Mouse (Mus musculus) CH12.LX (cell line): Measurements from ENCODE around the gene Cdh5. TPM values are rescaled to one million over a fixed set of nuclear protein-coding genes. Genes with fewer than 3 reads are reported as not detected.

Experiments
- DNase-seq: peaks from one replicate; pipeline ENCODE4 v3.0.0-alpha.2; 2013; ENCODE audit errors: extremely low read depth
- H3K27ac ChIP-seq: 2 replicates; pipeline ENCODE4 v1.5.1; 2012; ENCODE audit warnings: low read depth, mild to moderate bottlenecking, control low read depth, moderate library complexity; ENCODE audit not compliant: insufficient read depth
- H3K27me3 ChIP-seq: replicated peaks from 2 replicates; pipeline ENCODE3; 2012; ENCODE audit warnings: inconsistent platforms
- H3K36me3 ChIP-seq, 2 experiments: replicated peaks in 1 of 2; 2 replicates each; pipeline versions ENCODE3 to v1.6.1; 2012; ENCODE audit warnings: inconsistent platforms in 1 of 2, low read length in 1 of 2, mild to moderate bottlenecking in 1 of 2, mixed read lengths in 1 of 2, moderate library complexity in 1 of 2; ENCODE audit not compliant: control insufficient read depth in 1 of 2, insufficient read depth in 1 of 2
- H3K4me1 ChIP-seq, 2 experiments: 2 replicates each; pipeline ENCODE4 v1.6.1; 2012; ENCODE audit warnings: inconsistent platforms in 1 of 2, moderate library complexity in 1 of 2; ENCODE audit not compliant: insufficient read depth in 2 of 2, control insufficient read depth in 1 of 2
- H3K4me2 ChIP-seq: 2 replicates; pipeline ENCODE4 v1.6.1; 2012; ENCODE audit warnings: low read depth, mild to moderate bottlenecking, control low read depth; ENCODE audit not compliant: poor library complexity, insufficient read depth, severe bottlenecking
- H3K4me3 ChIP-seq, 3 experiments: fragments of 150-350 bp in 1 of 3; sonication (generic) in 1 of 3; replicated peaks in 1 of 3; 2 replicates each; pipeline versions ENCODE3 to v1.5.1; 2011 to 2012; ENCODE audit warnings: low read depth in 2 of 3, low read length in 2 of 3, mild to moderate bottlenecking in 2 of 3, moderate library complexity in 2 of 3, control low read depth in 1 of 3, improper control_type of control experiment in 1 of 3, inconsistent platforms in 1 of 3, mixed read lengths in 1 of 3; ENCODE audit not compliant: poor library complexity in 1 of 3
- H3K79me2 ChIP-seq: replicated peaks from 2 replicates; pipeline ENCODE4 v1.6.1; 2012; ENCODE audit warnings: mild to moderate bottlenecking, moderate library complexity; ENCODE audit not compliant: control insufficient read depth, poor library complexity, insufficient read depth, severe bottlenecking; ENCODE audit errors: extremely low read depth
- H3K9ac ChIP-seq: 2 replicates; pipeline ENCODE4 v1.6.1; 2012; ENCODE audit warnings: low read depth, mild to moderate bottlenecking, control low read depth, moderate library complexity; ENCODE audit not compliant: insufficient read depth
- H3K9me3 ChIP-seq: replicated peaks from 2 replicates; pipeline ENCODE3; 2012; ENCODE audit warnings: low read length, inconsistent platforms, mixed read lengths
- BHLHE40 ChIP-seq: IDR thresholded peaks from 2 replicates; pipeline ENCODE4 v1.6.1; 2011; ENCODE audit warnings: mild to moderate bottlenecking, low read depth, low read length, improper control_type of control experiment
- CTCF ChIP-seq, 2 experiments: IDR thresholded peaks in 1 of 2; conservative IDR thresholded peaks in 1 of 2; 2 replicates each; pipeline ENCODE4 v1.5.1; 2011 to 2012; ENCODE audit warnings: low read depth in 2 of 2, low read length in 2 of 2, improper control_type of control experiment in 1 of 2, inconsistent platforms in 1 of 2, mild to moderate bottlenecking in 1 of 2, moderate library complexity in 1 of 2
- ETS1 ChIP-seq: conservative IDR thresholded peaks from 2 replicates; pipeline ENCODE4 v1.6.1; 2012; ENCODE audit warnings: low read depth, mild to moderate bottlenecking, inconsistent platforms, low read length, improper control_type of control experiment, moderate library complexity
- IRF4 ChIP-seq: IDR thresholded peaks from 2 replicates; pipeline ENCODE4 v1.6.1; 2014; ENCODE audit warnings: low read depth, mild to moderate bottlenecking, inconsistent platforms, low read length, improper control_type of control experiment
- JUN ChIP-seq: IDR thresholded peaks from 2 replicates; pipeline ENCODE4 v1.6.1; 2011; ENCODE audit warnings: low read depth, mild to moderate bottlenecking, low read length, improper control_type of control experiment, moderate library complexity; ENCODE audit not compliant: insufficient read depth
- JUND ChIP-seq: conservative IDR thresholded peaks from 2 replicates; pipeline ENCODE4 v1.6.1; 2011; ENCODE audit warnings: low read depth, low read length, improper control_type of control experiment
- MAFK ChIP-seq: IDR thresholded peaks from 2 replicates; pipeline ENCODE4 v1.6.1; 2011; ENCODE audit warnings: low read length, improper control_type of control experiment; ENCODE audit not compliant: insufficient replicate concordance
- MEF2A ChIP-seq: IDR thresholded peaks from 2 replicates; pipeline ENCODE4 v1.6.1; 2014; ENCODE audit warnings: low read depth, mild to moderate bottlenecking, inconsistent platforms, low read length, improper control_type of control experiment, borderline replicate concordance
- MXI1 ChIP-seq: IDR thresholded peaks from 2 replicates; pipeline ENCODE4 v1.6.1; 2011; ENCODE audit warnings: mild to moderate bottlenecking, low read depth, low read length, improper control_type of control experiment
- MYC ChIP-seq: IDR thresholded peaks from 2 replicates; pipeline ENCODE4 v1.6.1; 2011; ENCODE audit warnings: low read depth, mild to moderate bottlenecking, improper control_type of control experiment, low read length
- NELFE ChIP-seq: IDR thresholded peaks from 2 replicates; pipeline ENCODE4 v1.6.1; 2011; ENCODE audit warnings: low read depth, low read length, improper control_type of control experiment
- PAX5 ChIP-seq: IDR thresholded peaks from 2 replicates; pipeline ENCODE4 v1.6.1; 2012; ENCODE audit warnings: low read length, inconsistent platforms, mixed read lengths
- POLR2A ChIP-seq: IDR thresholded peaks from 2 replicates; pipeline ENCODE4 v1.6.1; 2011; ENCODE audit warnings: low read depth, mild to moderate bottlenecking, improper control_type of control experiment, low read length
- RCOR1 ChIP-seq: conservative IDR thresholded peaks from 2 replicates; pipeline ENCODE4 v1.6.1; 2012; ENCODE audit warnings: low read depth, mild to moderate bottlenecking, inconsistent platforms, low read length, improper control_type of control experiment
- SIN3A ChIP-seq: IDR thresholded peaks from 2 replicates; pipeline ENCODE4 v1.6.1; 2012; ENCODE audit warnings: low read length, improper control_type of control experiment, inconsistent platforms
- TBP ChIP-seq: conservative IDR thresholded peaks from 2 replicates; pipeline ENCODE4 v1.6.1; 2011; ENCODE audit warnings: low read depth, low read length, improper control_type of control experiment
- TCF12 ChIP-seq: IDR thresholded peaks from 2 replicates; pipeline ENCODE4 v1.6.1; 2014; ENCODE audit warnings: low read depth, mild to moderate bottlenecking, inconsistent platforms, low read length, improper control_type of control experiment
- UBTF ChIP-seq: IDR thresholded peaks from 2 replicates; pipeline ENCODE4 v1.6.1; 2012; ENCODE audit warnings: low read depth, mild to moderate bottlenecking, inconsistent platforms, low read length, improper control_type of control experiment, moderate library complexity
- ZC3H11A ChIP-seq: IDR thresholded peaks from 2 replicates; pipeline ENCODE4 v1.6.1; 2012; ENCODE audit warnings: low read depth, mild to moderate bottlenecking, inconsistent platforms, low read length, improper control_type of control experiment
- ZNF384 ChIP-seq: IDR thresholded peaks from 2 replicates; pipeline ENCODE4 v1.6.1; 2012; ENCODE audit warnings: low read depth, low read length, improper control_type of control experiment, inconsistent platforms
- dilution Hi-C: fragments of 300-500 bp; cut with MboI; formaldehyde crosslinking; loops from 2 replicates; pipeline ENCODE4 v1.14.3; 2020; ENCODE audit warnings: low sequenced_read_pairs; ENCODE audit not compliant: extremely low pct_unique_long_range_greater_than_20kb, extremely low pct_ligation_motif_present
- in situ Hi-C: fragments of 300-500 bp; cut with MboI; formaldehyde crosslinking; loops from 3 replicates; pipeline ENCODE4 v1.14.3; 2019; ENCODE audit warnings: low sequenced_read_pairs, low pct_ligation_motif_present, low pct_unique_long_range_greater_than_20kb, mixed read lengths
- polyA plus RNA-seq: library from polyadenylated mRNA; unstranded; fragments of >175 nt; gene quantifications from 2 replicates; pipeline ENCODE4 v1.2.1, GENCODE M21; 2012; ENCODE audit warnings: low read depth; ENCODE audit not compliant: insufficient read length
- total RNA-seq, 2 experiments: library from RNA; depleted of rRNA; stranded (reverse); fragments of 300-350 nt in 1 of 2; fragments of >200 nt in 1 of 2; gene quantifications; 2 replicates each; pipeline ENCODE4 v1.2.3; 2012 to 2014

The Cdh5 gene
- total and polyA plus RNA-seq, 3 experiments: 0.25 to 1.8 (median 0.48) TPM

GRCm38 (mm10) chr8:104186827-104187226 is 85.4 kb downstream of the Cdh5 start:
- in situ Hi-C loops: no loop called here
- Histone ChIP-seq H3K36me3 (no peaks in the 10 kb centered on the region), H3K4me1 (peaks cover 11 to 24% of the 10 kb centered on the region in 2 experiments), H3K79me2 (no peaks in the 10 kb centered on the region), H3K27ac (no peak overlapping the region), H3K9ac (no peak overlapping the region), H3K4me3 (no peak overlapping the region), H3K4me2 (no peak overlapping the region), H3K9me3 (no peaks in the 10 kb centered on the region), H3K27me3 (peaks cover 48% of the 10 kb centered on the region)
- TF ChIP-seq CTCF (conservative IDR thresholded peaks at IDR 0.05 in 1 of 2, IDR thresholded peaks at IDR 0.05 in 1 of 2; ENCODE audit: low read depth in 2 of 2, low read length in 2 of 2) (no peak), UBTF (no peak), JUN (no peak), MEF2A (no peak), RCOR1 (no peak), TCF12 (no peak), NELFE (no peak), JUND (no peak), TBP (no peak), BHLHE40 (no peak), PAX5 (no peak), MAFK (no peak), POLR2A (no peak)
- dilution Hi-C loops: no loop called here
- DNase-seq: no peak

DNA sequence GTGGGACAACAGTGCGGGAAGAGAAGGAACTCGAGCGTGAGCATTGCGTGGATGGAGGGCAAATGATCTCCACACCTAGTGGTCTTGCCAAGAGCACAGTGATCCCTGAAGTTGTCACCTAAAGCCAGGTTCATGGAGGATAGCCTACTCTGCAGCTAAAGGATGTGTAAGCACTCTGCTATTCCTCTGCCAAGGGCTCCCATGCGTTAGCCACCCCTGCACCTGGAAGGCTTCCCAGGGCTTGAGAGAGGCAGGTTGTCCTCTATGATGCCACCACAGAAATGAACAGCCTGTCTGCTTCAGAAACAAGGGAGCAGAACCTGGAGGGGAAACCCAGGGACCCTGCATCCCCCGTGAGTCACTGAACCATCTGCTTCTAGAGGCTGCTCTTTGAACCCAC is 86.2 kb downstream of the Cdh5 start:
- in situ Hi-C loops: no loop called here
- Histone ChIP-seq H3K9me3 (peaks cover under 1% of the 10 kb centered on the region), H3K27ac (no peak overlapping the region), H3K27me3 (peaks cover 46% of the 10 kb centered on the region), H3K79me2 (no peaks in the 10 kb centered on the region), H3K36me3 (no peaks in the 10 kb centered on the region), H3K4me3 (no peak overlapping the region), H3K4me1 (peaks cover 11 to 27% of the 10 kb centered on the region in 2 experiments), H3K4me2 (no peak overlapping the region), H3K9ac (no peak overlapping the region)
- dilution Hi-C loops: no loop called here
- TF ChIP-seq ZC3H11A: no peak
- TF ChIP-seq POLR2A: no peak
- TF ChIP-seq MXI1: no peak
- no peak for TF ChIP-seq MYC
- no peak for TF ChIP-seq CTCF (conservative IDR thresholded peaks at IDR 0.05 in 1 of 2, IDR thresholded peaks at IDR 0.05 in 1 of 2; ENCODE audit: low read depth in 2 of 2, low read length in 2 of 2)
- no peak for TF ChIP-seq PAX5
- no peak for TF ChIP-seq IRF4
- no peak for TF ChIP-seq TCF12
- TF ChIP-seq ETS1: no peak
- no peak for TF ChIP-seq ZNF384
- no peak for TF ChIP-seq TBP
- TF ChIP-seq MEF2A: no peak
- TF ChIP-seq SIN3A: no peak
- DNase-seq: no peak
